Mouse (Mus musculus) neural tube, embryonic 13.5 days (tissue): Measurements from ENCODE around the gene Depdc1b. TPM values are rescaled to one million over a fixed set of nuclear protein-coding genes. Genes with fewer than 3 reads are reported as not detected.

ENCODE experiments used
- ATAC-seq: fragments of 200-750 bp; cut with Nextera tagmentation; 2 replicates; pipeline ENCODE4 v1.8.0; 2017; ENCODE audit warnings: low read depth, mild to moderate bottlenecking, moderate TSS enrichment, moderate library complexity
- H3K27ac ChIP-seq: fragments of 300-500 bp; sonication (generic); replicated peaks from 2 replicates; pipeline ENCODE4 v1.5.1; 2015; ENCODE audit warnings: moderate library complexity, mild to moderate bottlenecking, inconsistent platforms
- H3K27me3 ChIP-seq: fragments of 300-500 bp; sonication (generic); 2 replicates; pipeline ENCODE4 v1.6.1; 2015; ENCODE audit warnings: mild to moderate bottlenecking, inconsistent platforms
- H3K36me3 ChIP-seq: fragments of 300-500 bp; sonication (generic); 2 replicates; pipeline ENCODE4 v1.6.1; 2015; ENCODE audit warnings: mild to moderate bottlenecking, inconsistent platforms
- H3K4me1 ChIP-seq: fragments of 300-500 bp; sonication (generic); replicated peaks from 2 replicates; pipeline ENCODE4 v1.6.1; 2015; ENCODE audit warnings: inconsistent platforms
- H3K4me2 ChIP-seq: fragments of 300-500 bp; sonication (generic); 2 replicates; pipeline ENCODE4 v1.6.1; 2015; ENCODE audit warnings: inconsistent platforms, mild to moderate bottlenecking, moderate library complexity
- H3K4me3 ChIP-seq: fragments of 300-500 bp; sonication (generic); 2 replicates; pipeline ENCODE4 v1.5.1; 2015; ENCODE audit warnings: mild to moderate bottlenecking, inconsistent platforms
- H3K9ac ChIP-seq: fragments of 300-500 bp; sonication (generic); 2 replicates; pipeline ENCODE4 v1.6.1; 2015; ENCODE audit warnings: moderate library complexity, mild to moderate bottlenecking, inconsistent platforms
- H3K9me3 ChIP-seq: fragments of 300-500 bp; sonication (generic); 2 replicates; pipeline ENCODE4 v1.6.1; 2016; ENCODE audit warnings: inconsistent platforms
- WGBS: fragments of 180-500 bp; shearing (Covaris S2); methylation state at CpG from one replicate; pipeline ENCODE4 v1.1.7; 2015; 5-methylcytosine and 5-hydroxymethylcytosine counted together
- polyA plus RNA-seq: library from polyadenylated mRNA; unstranded; fragments of >200 nt; fragmentation: Nextera tagmentation; extraction: Ambion mirVana; gene quantifications from 2 replicates; pipeline ENCODE4 v1.2.1, GENCODE M21; 2015

Depdc1b gene
- polyA plus RNA-seq, 1 experiment from 2014 or later: 3.2 TPM

DNA sequence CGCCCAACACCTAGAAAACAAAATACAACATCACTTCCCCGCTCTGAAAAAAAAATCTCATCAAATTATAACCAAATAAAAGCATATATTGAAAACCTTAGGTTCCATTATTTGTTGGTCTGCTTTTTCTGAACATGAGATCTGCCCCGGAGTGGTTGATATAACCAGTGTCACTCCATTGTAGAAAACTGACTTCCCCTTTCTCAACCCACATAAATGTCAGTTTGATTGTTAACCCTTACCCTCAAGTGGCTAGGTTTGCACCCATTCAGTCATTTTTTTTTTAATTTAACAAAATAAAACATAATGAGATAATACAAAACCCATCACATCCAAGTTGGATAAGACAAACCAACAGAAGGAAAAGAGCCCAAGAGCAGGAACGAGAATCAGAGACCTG, 25.8 kb upstream of the Depdc1b start:
- ATAC-seq: no peak
- Histone ChIP-seq H3K4me1 (no peaks in the 10 kb centered on the region), H3K36me3 (no peaks in the 10 kb centered on the region), H3K4me3 (no peak overlapping the region), H3K4me2 (no peak overlapping the region), H3K27ac (no peak overlapping the region), H3K9ac (no peak overlapping the region), H3K9me3 (no peaks in the 10 kb centered on the region), H3K27me3 (no peaks in the 10 kb centered on the region)
- WGBS: 83% methylated on average over 4 of the region's 4 CpGs

DNA sequence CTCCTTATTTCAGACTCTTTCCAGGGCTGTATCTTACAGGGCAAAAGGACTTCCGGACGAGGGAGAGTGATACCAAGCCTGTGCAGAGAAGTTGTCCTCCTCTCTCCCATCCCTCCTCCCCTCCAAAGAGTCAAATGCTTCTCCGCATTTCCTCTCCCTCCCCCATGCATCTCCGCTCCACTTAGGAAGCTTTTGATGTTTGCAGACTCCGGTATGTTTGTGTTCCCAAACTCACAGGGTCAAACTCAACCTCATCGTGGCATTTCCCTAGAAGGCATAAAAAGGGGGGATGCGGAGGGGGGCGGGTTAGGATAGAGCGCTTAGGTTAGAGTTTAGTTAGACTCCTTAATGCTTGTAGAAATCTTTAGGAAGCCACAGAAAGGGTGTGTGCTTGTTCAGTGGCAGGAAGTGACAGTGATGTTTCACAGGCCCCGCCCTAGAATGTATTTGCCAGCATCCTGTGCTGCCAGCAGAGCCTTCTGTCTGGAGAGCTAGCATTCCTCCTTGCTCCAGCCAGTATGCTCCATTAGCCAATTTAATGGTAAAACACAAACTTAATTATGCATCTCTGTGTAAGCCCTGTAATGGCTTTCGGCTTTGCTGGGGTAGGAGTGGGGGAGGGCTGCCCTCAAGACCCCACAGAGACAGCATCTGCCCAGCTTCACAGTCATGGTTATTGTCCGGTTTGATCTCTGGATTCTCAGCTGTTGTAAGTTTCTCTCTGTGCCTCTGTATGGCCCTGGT, 18.6 kb upstream of the Depdc1b start:
- Histone ChIP-seq H3K27me3 (no peaks in the 10 kb centered on the region), H3K4me2 (peak overlapping the region; percentile 49), H3K4me1 (peaks cover 14% of the 10 kb centered on the region), H3K4me3 (peak overlapping the region; percentile 28), H3K36me3 (no peaks in the 10 kb centered on the region), H3K27ac (peak overlapping the region; percentile 66), H3K9ac (peak overlapping the region; percentile 43), H3K9me3 (no peaks in the 10 kb centered on the region)
- 19% methylated on average over 12 of the region's 12 CpGs for WGBS
- ATAC-seq: peak; percentile 88

DNA sequence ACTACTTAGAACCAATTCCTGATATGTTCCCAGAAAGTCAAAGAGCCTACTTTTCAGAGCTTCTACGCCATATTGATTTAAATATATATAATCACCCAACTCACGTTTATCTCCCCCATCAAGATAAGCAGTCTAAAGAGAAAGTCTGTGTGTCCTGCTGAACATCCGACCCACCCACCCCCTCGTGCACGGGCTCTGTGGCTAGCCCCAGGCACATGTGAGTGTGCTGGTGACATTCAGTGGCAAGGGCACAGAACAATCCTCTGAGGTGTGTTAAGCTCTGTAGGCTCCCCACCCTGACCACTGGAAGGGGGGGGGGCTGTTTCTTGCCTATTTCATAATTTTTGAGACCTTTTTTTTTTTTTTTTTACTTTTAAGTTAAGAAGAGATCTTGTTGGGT, 17.9 kb upstream of the Depdc1b start:
- Histone ChIP-seq H3K36me3 (no peaks in the 10 kb centered on the region), H3K4me1 (peaks cover 14% of the 10 kb centered on the region), H3K27me3 (no peaks in the 10 kb centered on the region), H3K9ac (no peak overlapping the region), H3K27ac (peak overlapping the region; percentile 66; the same call in 1 of the 2 replicates), H3K9me3 (no peaks in the 10 kb centered on the region), H3K4me3 (no peak overlapping the region), H3K4me2 (no peak overlapping the region)
- 60% methylated on average over 5 of the region's 5 CpGs for WGBS
- no peak for ATAC-seq

- no peak overlapping the region for H3K9ac ChIP-seq
- no peaks in the 10 kb centered on the region for H3K9me3 ChIP-seq
- H3K4me2 ChIP-seq: no peak overlapping the region
- H3K4me3 ChIP-seq: no peak overlapping the region
- no peak for ATAC-seq
- WGBS: 20% methylated on average over 5 of the region's 5 CpGs
- no peak overlapping the region for H3K27ac ChIP-seq
- peaks cover 14% of the 10 kb centered on the region for H3K4me1 ChIP-seq
- no peaks in the 10 kb centered on the region for H3K36me3 ChIP-seq
- H3K27me3 ChIP-seq: no peaks in the 10 kb centered on the region
These were observed 15.7 kb upstream of the Depdc1b start for GRCm38 (mm10) chr13:108300346-108300950.

DNA sequence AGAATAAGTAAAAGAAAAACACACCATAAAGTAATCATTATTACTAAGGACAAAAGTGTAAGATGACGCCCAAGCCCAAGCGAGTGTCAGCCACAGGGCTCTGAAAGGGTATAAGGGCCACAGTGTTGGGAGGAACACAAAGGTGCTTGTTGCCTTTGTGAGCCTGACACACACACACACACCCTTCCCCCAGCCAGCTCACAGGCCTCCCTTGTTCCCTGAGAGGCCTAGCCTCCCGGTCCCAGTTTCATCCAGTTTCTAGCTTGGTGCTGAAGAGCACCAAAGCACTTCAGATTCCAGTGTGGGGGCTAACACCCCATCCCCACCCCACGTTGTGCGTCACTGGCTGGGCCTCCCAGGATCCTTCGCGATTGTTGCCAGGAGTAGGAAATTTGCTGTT, 14.7 kb upstream of the Depdc1b start:
- no peak overlapping the region for H3K27ac ChIP-seq
- no peak overlapping the region for H3K4me2 ChIP-seq
- 32% methylated on average over 7 of the region's 7 CpGs for WGBS
- H3K9ac ChIP-seq: no peak overlapping the region
- H3K4me1 ChIP-seq: peaks cover 14% of the 10 kb centered on the region
- no peaks in the 10 kb centered on the region for H3K27me3 ChIP-seq
- H3K9me3 ChIP-seq: no peaks in the 10 kb centered on the region
- no peaks in the 10 kb centered on the region for H3K36me3 ChIP-seq
- ATAC-seq: peak; percentile 59
- no peak overlapping the region for H3K4me3 ChIP-seq

- ATAC-seq: no peak
- Histone ChIP-seq H3K4me3 (no peak overlapping the region), H3K4me1 (peaks cover 4% of the 10 kb centered on the region; the same call in 1 of the 2 replicates), H3K9ac (no peak overlapping the region), H3K36me3 (no peaks in the 10 kb centered on the region), H3K27ac (no peak overlapping the region), H3K4me2 (no peak overlapping the region), H3K9me3 (no peaks in the 10 kb centered on the region), H3K27me3 (no peaks in the 10 kb centered on the region)
- WGBS: 78% methylated on average over 7 of the region's 7 CpGs
These were observed 13.0 kb upstream of the Depdc1b start for GRCm38 (mm10) chr13:108302957-108303675.

GRCm38 (mm10) chr13:108303841-108304240, 12.3 kb upstream of the Depdc1b start:
- no peaks in the 10 kb centered on the region for H3K36me3 ChIP-seq
- H3K4me1 ChIP-seq: peaks cover 4% of the 10 kb centered on the region; the same call in 1 of the 2 replicates
- no peak overlapping the region for H3K4me2 ChIP-seq
- no peak for ATAC-seq
- 68% methylated on average over 1 of the region's 1 CpGs for WGBS
- no peaks in the 10 kb centered on the region for H3K27me3 ChIP-seq
- H3K9me3 ChIP-seq: no peaks in the 10 kb centered on the region
- no peak overlapping the region for H3K4me3 ChIP-seq
- no peak overlapping the region for H3K27ac ChIP-seq
- no peak overlapping the region for H3K9ac ChIP-seq

DNA sequence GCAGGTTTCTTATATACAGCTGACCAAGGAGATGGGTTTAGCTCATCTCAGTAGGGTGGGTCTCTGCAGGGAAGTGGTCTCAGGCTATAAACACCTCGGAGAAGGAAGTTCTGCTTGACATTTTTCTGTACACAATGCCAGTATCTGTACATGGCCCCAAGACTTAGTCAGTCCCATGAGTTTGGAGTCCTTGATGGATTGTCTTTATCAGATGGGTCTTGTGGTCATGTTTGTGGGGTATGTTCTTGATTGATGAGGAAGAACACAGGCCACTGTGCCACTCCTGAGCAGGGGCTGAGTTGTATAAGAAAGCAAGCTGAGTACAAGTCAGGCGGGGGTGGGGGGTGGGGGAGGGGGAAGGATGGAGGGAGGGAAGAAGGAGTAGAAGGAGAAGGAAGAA, 11.5 kb upstream of the Depdc1b start:
- Histone ChIP-seq H3K9me3 (no peaks in the 10 kb centered on the region), H3K27ac (no peak overlapping the region), H3K4me2 (no peak overlapping the region), H3K4me1 (peaks cover 4% of the 10 kb centered on the region; the same call in 1 of the 2 replicates), H3K4me3 (no peak overlapping the region), H3K9ac (no peak overlapping the region), H3K36me3 (no peaks in the 10 kb centered on the region), H3K27me3 (no peaks in the 10 kb centered on the region)
- no peak for ATAC-seq
- 57% methylated on average over 2 of the region's 2 CpGs for WGBS

DNA sequence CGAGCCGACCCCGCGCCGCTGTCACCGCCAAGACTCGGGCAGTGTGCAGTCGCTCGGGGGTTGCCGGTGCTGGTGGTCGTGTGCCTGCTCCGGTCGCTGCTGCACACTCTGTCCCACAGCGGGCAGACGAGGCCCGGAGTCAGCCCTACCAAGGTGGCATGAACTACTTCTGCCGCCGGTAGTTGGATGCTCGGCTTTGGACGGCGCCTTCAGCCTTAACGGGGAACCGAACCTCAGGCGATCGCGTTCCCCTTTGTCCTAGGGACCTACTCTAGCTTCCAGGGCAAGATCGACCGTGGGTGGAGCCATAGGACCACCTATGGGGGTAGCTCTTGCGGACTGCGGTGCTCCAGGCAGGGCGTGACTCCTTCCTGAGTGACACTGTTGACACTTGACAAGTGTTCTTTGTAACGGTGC, 363 bp downstream of the Depdc1b start:
- Histone ChIP-seq H3K4me3 (peak overlapping the region; percentile 67), H3K4me2 (peak overlapping the region; percentile 94), H3K27me3 (no peaks in the 10 kb centered on the region), H3K9ac (peak overlapping the region; percentile 80), H3K36me3 (no peaks in the 10 kb centered on the region), H3K9me3 (no peaks in the 10 kb centered on the region), H3K4me1 (peaks cover 16% of the 10 kb centered on the region), H3K27ac (no peak overlapping the region)
- peak; percentile 52 for ATAC-seq
- 1% methylated on average over 32 of the region's 32 CpGs for WGBS

GRCm38 (mm10) chr13:108317414-108317813, 1.3 kb downstream of the Depdc1b start:
- H3K27me3 ChIP-seq: no peaks in the 10 kb centered on the region

DNA sequence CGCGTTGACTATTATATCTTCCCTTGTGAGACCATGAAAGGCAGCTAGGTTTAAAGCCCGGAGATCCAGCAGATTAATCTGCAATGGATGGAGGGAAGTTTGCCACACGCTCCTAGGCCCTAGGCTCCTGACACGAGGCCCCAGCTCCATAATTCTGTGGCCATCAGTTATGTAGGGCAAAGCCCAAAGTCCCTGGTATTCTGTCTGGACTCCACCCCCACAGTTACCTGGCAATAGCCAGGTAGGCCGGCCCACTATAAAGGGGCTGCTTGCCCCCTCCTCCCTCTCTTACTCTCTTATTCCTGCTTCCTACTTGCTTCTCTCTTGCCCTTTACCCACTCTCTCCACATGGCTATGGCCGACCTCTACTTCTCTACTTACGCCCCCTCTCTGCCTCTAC, 2.9 kb downstream of the Depdc1b start:
- ATAC-seq: no peak
- Histone ChIP-seq H3K9ac (no peak overlapping the region), H3K4me2 (no peak overlapping the region), H3K36me3 (no peaks in the 10 kb centered on the region), H3K27me3 (no peaks in the 10 kb centered on the region), H3K27ac (no peak overlapping the region), H3K9me3 (no peaks in the 10 kb centered on the region), H3K4me3 (no peak overlapping the region), H3K4me1 (peaks cover 16% of the 10 kb centered on the region)
- WGBS: 94% methylated on average over 8 of the region's 8 CpGs

More at GRCm38 (mm10) chr13:108317414-108317813, 1.3 kb downstream of the Depdc1b start:
- Histone ChIP-seq H3K36me3 (no peaks in the 10 kb centered on the region), H3K9me3 (no peaks in the 10 kb centered on the region), H3K4me2 (peak overlapping the region; percentile 94; the same call in 1 of the 2 replicates), H3K4me3 (no peak overlapping the region), H3K27ac (no peak overlapping the region), H3K9ac (no peak overlapping the region), H3K4me1 (peaks cover 16% of the 10 kb centered on the region)
- no peak for ATAC-seq
- 88% methylated on average over 2 of the region's 2 CpGs for WGBS

DNA sequence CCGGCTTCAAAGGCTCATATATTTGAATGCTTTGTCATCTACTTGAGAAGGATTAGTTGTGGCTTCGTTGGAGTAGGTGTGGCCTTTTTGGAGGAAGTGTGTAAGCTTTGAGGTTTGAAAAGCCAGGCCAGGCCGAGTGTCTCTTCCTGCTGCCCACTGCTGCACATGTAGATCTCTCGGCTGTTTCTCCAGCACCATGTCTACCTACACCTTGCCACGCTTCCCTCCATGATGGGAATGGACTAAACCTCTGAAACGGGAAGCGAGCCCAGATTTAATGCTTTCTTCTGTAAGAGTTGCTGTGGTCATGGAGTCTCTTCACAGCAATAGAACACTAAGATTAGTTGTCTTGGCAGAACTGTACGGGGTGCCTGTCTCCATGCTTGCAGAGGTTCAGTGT, 4.1 kb downstream of the Depdc1b start:
- Histone ChIP-seq H3K9me3 (no peaks in the 10 kb centered on the region), H3K4me3 (no peak overlapping the region), H3K27me3 (no peaks in the 10 kb centered on the region), H3K4me1 (peaks cover 15% of the 10 kb centered on the region), H3K27ac (no peak overlapping the region), H3K4me2 (no peak overlapping the region), H3K36me3 (no peaks in the 10 kb centered on the region), H3K9ac (no peak overlapping the region)
- ATAC-seq: no peak
- 90% methylated on average over 8 of the region's 8 CpGs for WGBS
